Mouse (Mus musculus) heart, embryonic 11.5 days (tissue): ENCODE data around the gene Cyb561d1. TPM values are rescaled to one million over a fixed set of nuclear protein-coding genes. Genes with fewer than 3 reads are reported as not detected.

ENCODE experiments used
- ATAC-seq: fragments of 200-750 bp; cut with Nextera tagmentation; replicated peaks from 2 replicates; pipeline ENCODE4 v1.8.0; 2017; ENCODE audit warnings: moderate library complexity; ENCODE audit not compliant: insufficient number of reproducible peaks, low FRiP score, low TSS enrichment
- H3K27ac ChIP-seq: fragments of 300-500 bp; sonication (generic); 2 replicates; pipeline ENCODE4 v1.5.1; 2014; ENCODE audit warnings: mild to moderate bottlenecking, low read depth, low read length
- H3K27me3 ChIP-seq: fragments of 300-500 bp; sonication (generic); 2 replicates; pipeline ENCODE4 v1.6.1; 2014; ENCODE audit warnings: mild to moderate bottlenecking, low read length, mixed read lengths; ENCODE audit not compliant: control insufficient read depth, insufficient read depth
- H3K36me3 ChIP-seq: fragments of 300-500 bp; sonication (generic); 2 replicates; pipeline ENCODE4 v1.6.1; 2014; ENCODE audit warnings: mild to moderate bottlenecking, low read length, moderate library complexity, mixed read lengths; ENCODE audit not compliant: control insufficient read depth, insufficient read depth
- H3K4me1 ChIP-seq: fragments of 300-500 bp; sonication (generic); 2 replicates; pipeline ENCODE4 v1.6.1; 2014; ENCODE audit warnings: low read length; ENCODE audit not compliant: control insufficient read depth, insufficient read depth
- H3K4me2 ChIP-seq: fragments of 300-500 bp; sonication (generic); 2 replicates; pipeline ENCODE4 v1.6.1; 2014; ENCODE audit warnings: mild to moderate bottlenecking, moderate library complexity
- H3K4me3 ChIP-seq: fragments of 300-500 bp; sonication (generic); 2 replicates; pipeline ENCODE4 v1.5.1; 2014; ENCODE audit warnings: low read depth, low read length
- H3K9ac ChIP-seq: fragments of 300-500 bp; sonication (generic); 2 replicates; pipeline ENCODE4 v1.6.1; 2014; ENCODE audit warnings: mild to moderate bottlenecking, low read depth, low read length, moderate library complexity
- H3K9me3 ChIP-seq: fragments of 300-500 bp; sonication (generic); replicated peaks from 2 replicates; pipeline ENCODE4 v1.6.1; 2016; ENCODE audit warnings: low read length; ENCODE audit not compliant: control insufficient read depth
- WGBS: fragments of 180-500 bp; shearing (Covaris S2); extraction: QIAGEN DNeasy Blood & Tissue Kit; methylation state at CpG from one replicate; pipeline ENCODE4 v1.1.7; 2014; ENCODE audit not compliant: insufficient replicate concordance; 5-methylcytosine and 5-hydroxymethylcytosine counted together
- polyA plus RNA-seq: library from polyadenylated mRNA; unstranded; fragments of >200 nt; fragmentation: Nextera tagmentation; extraction: Ambion mirVana; gene quantifications from 2 replicates; pipeline ENCODE4 v1.2.1, GENCODE M21; 2014

The Cyb561d1 gene
- polyA plus RNA-seq, 1 experiment from 2014 or later, result 2.0 TPM

- Histone ChIP-seq H3K9ac (no peak overlapping the region), H3K27ac (no peak overlapping the region), H3K36me3 (no peaks in the 10 kb centered on the region), H3K9me3 (no peaks in the 10 kb centered on the region), H3K4me3 (no peak overlapping the region), H3K4me1 (peaks cover 4% of the 10 kb centered on the region), H3K27me3 (0 out of 2 replicates have a peak, but pooled peaks cover 3% of the 10 kb centered on the region), H3K4me2 (no peak overlapping the region)
- ATAC-seq, result no peak
- WGBS, result 52% methylated on average over 14 of the region's 14 CpGs
Measured at GRCm38 (mm10) chr3:108167499-108167898, 33.5 kb downstream of the Cyb561d1 start.

GRCm38 (mm10) chr3:108166486-108167211 is 34.4 kb downstream of the Cyb561d1 start:
- no peak overlapping the region for H3K9ac ChIP-seq
- no peak overlapping the region for H3K27ac ChIP-seq
- H3K4me3 ChIP-seq, result no peak overlapping the region
- 0 out of 2 replicates have a peak, but pooled peaks cover 3% of the 10 kb centered on the region for H3K27me3 ChIP-seq
- H3K36me3 ChIP-seq, result no peaks in the 10 kb centered on the region
- no peak overlapping the region for H3K4me2 ChIP-seq
- H3K4me1 ChIP-seq, result peaks cover 4% of the 10 kb centered on the region
- WGBS, result 27% methylated on average over 10 of the region's 11 CpGs
- H3K9me3 ChIP-seq, result no peaks in the 10 kb centered on the region
- no peak for ATAC-seq

- Histone ChIP-seq H3K4me2 (no peak overlapping the region), H3K4me3 (no peak overlapping the region), H3K36me3 (no peaks in the 10 kb centered on the region), H3K27ac (no peak overlapping the region), H3K9ac (no peak overlapping the region), H3K4me1 (peaks cover 4% of the 10 kb centered on the region), H3K27me3 (0 out of 2 replicates have a peak, but pooled peaks cover 3% of the 10 kb centered on the region), H3K9me3 (no peaks in the 10 kb centered on the region)
- 53% methylated on average over 10 of the region's 10 CpGs for WGBS
- no peak for ATAC-seq
Measured at GRCm38 (mm10) chr3:108165532-108166315, 35.3 kb downstream of the Cyb561d1 start.

GRCm38 (mm10) chr3:108164807-108165206 is 36.2 kb downstream of the Cyb561d1 start:
- Histone ChIP-seq H3K4me2 (peak overlapping the region; percentile 41), H3K4me3 (no peak overlapping the region), H3K9me3 (no peaks in the 10 kb centered on the region), H3K36me3 (no peaks in the 10 kb centered on the region), H3K9ac (no peak overlapping the region), H3K27ac (no peak overlapping the region), H3K27me3 (0 out of 2 replicates have a peak, but pooled peaks cover 3% of the 10 kb centered on the region), H3K4me1 (peaks cover 4% of the 10 kb centered on the region)
- no peak; the same call in 1 of the 2 replicates for ATAC-seq
- WGBS, result 32% methylated on average over 9 of the region's 9 CpGs

GRCm38 (mm10) chr3:108164091-108164490 is 36.9 kb downstream of the Cyb561d1 start:
- Histone ChIP-seq H3K27ac (no peak overlapping the region), H3K9me3 (no peaks in the 10 kb centered on the region), H3K36me3 (no peaks in the 10 kb centered on the region), H3K9ac (no peak overlapping the region), H3K4me2 (no peak overlapping the region), H3K4me1 (peaks cover 10% of the 10 kb centered on the region), H3K4me3 (no peak overlapping the region), H3K27me3 (0 out of 2 replicates have a peak, but pooled peaks cover 3% of the 10 kb centered on the region)
- 75% methylated on average over 5 of the region's 5 CpGs for WGBS
- no peak for ATAC-seq

- Histone ChIP-seq H3K9ac (peak overlapping the region; percentile 12; the same call in 1 of the 2 replicates), H3K27ac (peak overlapping the region; percentile 80), H3K4me1 (peaks cover 14% of the 10 kb centered on the region), H3K4me2 (peak overlapping the region; percentile 46), H3K9me3 (no peaks in the 10 kb centered on the region), H3K27me3 (no peaks in the 10 kb centered on the region), H3K4me3 (no peak overlapping the region), H3K36me3 (no peaks in the 10 kb centered on the region)
- peak; percentile 47 for ATAC-seq
- 42% methylated on average over 9 of the region's 9 CpGs for WGBS
Measured at GRCm38 (mm10) chr3:108158383-108159037, 42.5 kb downstream of the Cyb561d1 start.

GRCm38 (mm10) chr3:108154656-108155055 is 46.4 kb downstream of the Cyb561d1 start, which contains the start of gene Gpr61:
Gene Gpr61 (minus strand): TSS chr3:108154882.
- ATAC-seq, result no peak
- no peak within 1 kb of the TSS for H3K9ac ChIP-seq
- WGBS, result 38% methylated on average over 4 of the region's 4 CpGs
- H3K4me3 ChIP-seq, result no peak within 1 kb of the TSS
- no peaks in the 10 kb centered on the region for H3K36me3 ChIP-seq
- H3K27ac ChIP-seq, result no peak within 1 kb of the TSS
- H3K4me1 ChIP-seq, result peaks cover 14% of the 10 kb centered on the region
- no peak within 1 kb of the TSS for H3K4me2 ChIP-seq
- H3K9me3 ChIP-seq, result no peaks in the 10 kb centered on the region
- H3K27me3 ChIP-seq, result no peaks in the 10 kb centered on the region

- no peak overlapping the region for H3K27ac ChIP-seq
- no peak overlapping the region for H3K4me3 ChIP-seq
- H3K9me3 ChIP-seq, result no peaks in the 10 kb centered on the region
- no peak for ATAC-seq
- no peaks in the 10 kb centered on the region for H3K36me3 ChIP-seq
- H3K9ac ChIP-seq, result no peak overlapping the region
- no peak overlapping the region for H3K4me2 ChIP-seq
- H3K27me3 ChIP-seq, result no peaks in the 10 kb centered on the region
- H3K4me1 ChIP-seq, result no peaks in the 10 kb centered on the region
- WGBS, result 91% methylated on average over 3 of the region's 3 CpGs
Measured at GRCm38 (mm10) chr3:108152290-108152689, 48.7 kb downstream of the Cyb561d1 start.
